Mouse (Mus musculus) urinary bladder, postnatal 14 days (tissue): ENCODE results near the gene Scel.
A peak's percentile ranks its signal among the peaks of the same experiment; 100 is the strongest.

Experiments
- DNase-seq: peaks from one replicate; pipeline ENCODE4 v3.0.0; 2021; ENCODE audit warnings: low spot score

Gene Scel

DNA sequence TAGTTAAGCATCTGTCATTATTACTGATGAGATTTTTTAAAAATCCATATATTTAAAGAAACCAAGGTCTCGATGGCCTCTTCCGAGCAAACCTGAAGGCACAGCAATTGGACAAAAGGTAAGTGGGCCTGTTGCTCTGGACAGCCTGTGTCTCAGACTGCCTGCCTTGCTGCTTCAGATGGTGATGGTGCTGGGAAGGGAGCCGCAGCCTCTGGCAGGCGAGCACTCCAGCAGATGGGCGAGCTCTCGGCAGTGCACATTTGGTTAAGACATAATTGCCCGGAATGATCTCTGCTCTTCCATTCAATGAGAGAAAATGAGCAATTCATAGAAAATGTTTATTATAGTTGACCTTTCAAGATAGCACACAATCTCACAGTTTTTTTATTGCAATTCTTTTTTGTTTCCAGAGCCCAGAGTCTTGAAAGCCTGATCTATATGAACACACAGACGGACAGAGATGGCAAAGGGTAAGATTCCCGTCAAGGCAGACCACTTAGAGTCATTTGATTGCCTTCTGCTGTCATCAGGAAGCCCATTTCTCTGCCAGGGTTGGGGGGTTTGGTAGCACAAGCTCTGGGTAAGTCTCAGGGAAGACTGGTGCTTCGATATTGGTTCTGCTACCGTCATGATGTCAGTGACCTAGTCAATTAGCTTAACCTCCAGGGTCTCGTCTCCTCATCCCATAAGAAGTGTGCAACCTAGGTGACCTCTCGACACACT lies 58.6 kb downstream of the Scel start:
- no peak for DNase-seq

DNA sequence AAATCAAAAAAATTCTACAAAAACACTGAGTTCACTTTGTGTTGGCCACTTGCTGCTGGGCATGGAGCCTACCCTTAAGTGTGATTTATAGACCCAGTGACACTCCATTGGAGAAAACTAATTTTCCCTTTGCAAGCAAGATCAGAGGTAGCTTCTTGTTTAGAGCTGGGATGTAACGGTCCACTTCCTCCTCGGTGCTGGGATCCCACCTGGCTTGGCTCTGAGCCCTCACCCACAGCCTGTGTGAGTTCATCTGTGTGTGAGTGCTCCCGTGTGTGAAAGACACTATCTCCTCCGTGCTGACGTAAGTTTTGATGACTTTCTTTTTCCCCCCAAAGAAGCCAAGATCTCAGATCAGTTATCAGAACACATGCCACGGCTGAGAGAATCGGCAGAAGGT lies 62.7 kb downstream of the Scel start:
- DNase-seq, result no peak

DNA sequence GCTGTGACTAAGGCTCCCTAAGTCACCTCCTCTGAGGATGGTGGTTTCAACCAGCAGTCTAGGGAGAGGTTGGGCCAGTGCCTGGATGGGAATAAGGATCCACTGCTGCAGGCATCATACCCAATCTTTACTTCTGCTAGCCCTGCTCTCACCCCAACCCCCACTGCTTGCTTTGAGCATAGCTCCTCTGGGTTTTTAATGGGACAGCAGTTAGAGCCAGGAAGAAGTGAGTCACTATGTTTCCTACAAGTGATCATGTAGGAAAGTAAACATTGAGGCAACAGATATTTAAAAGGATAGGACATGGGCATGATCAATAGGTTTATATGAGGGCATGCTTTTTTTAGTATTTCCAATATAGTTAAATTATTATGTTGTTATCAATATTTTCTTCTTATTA lies 63.9 kb downstream of the Scel start:
- DNase-seq, result no peak

DNA sequence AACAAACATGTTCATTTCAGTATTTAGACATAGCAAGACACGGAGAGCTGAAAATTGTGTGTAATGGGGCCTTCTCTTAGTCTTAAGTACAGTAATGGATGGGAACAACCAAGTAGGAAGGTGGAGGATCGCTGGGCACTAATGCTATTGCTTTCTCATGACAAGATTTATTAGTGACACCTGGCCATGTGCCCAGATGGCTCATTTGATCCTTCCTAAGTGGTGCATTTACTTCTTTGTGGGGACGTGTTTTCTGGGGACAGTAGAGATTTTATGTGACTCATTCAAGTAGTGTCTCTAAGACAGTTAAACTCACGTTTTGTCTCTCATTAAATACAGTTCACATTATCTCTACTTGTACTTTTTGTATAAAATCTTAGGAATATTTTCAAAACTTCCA lies 73.5 kb downstream of the Scel start:
- DNase-seq, result no peak

DNA sequence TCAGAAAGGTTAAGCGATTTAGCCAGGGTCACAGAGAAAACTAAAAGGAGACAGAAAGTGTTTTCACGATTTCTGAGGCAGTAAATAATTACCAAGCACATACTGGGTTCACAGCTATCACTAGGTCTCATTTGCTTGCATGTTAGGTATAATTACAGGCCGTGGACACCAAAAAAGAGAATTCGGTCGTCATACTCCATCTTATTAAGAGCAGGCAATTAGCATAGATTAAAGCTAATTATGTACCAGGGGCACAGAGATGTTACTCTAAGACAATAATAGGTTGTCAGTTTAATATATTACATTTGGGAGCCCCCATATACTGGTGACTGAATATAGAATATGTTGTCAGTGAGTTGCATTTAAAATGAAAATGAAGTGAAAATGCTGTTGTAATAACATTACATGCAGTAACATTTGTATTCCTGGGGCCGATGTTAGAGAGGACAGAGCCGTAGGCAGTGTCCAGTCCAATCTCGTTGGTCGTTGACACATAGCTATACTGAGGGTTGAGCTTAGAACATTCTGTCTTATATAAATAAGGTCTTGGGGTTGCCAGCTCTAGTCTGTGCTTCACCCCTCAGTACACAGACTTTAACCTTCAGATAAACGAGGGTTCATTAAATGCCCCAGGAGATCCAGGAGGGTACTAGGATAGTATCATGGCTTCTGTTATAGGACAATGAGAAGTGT lies 74.2 kb downstream of the Scel start:
- no peak for DNase-seq

DNA sequence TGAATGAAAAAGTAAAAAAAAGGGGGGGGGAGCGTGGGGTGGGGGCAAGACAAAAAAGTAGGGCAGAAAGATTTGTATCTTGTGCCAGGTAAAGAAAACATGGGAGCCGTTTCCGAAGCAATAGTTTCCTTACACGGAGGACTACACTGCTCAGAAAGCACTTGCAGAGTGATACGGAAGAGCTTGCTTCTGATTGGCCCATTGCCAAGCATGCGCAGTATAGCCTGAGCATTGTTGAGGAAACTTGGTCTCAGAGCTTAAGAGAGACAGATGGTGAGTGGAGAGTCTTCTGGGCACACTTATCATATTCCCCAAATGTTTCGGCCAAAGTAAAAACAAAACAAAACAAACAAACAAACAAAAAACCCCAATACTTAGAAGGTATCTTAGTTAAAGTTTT lies 76.7 kb downstream of the Scel start:
- DNase-seq, result peak; percentile 7

DNA sequence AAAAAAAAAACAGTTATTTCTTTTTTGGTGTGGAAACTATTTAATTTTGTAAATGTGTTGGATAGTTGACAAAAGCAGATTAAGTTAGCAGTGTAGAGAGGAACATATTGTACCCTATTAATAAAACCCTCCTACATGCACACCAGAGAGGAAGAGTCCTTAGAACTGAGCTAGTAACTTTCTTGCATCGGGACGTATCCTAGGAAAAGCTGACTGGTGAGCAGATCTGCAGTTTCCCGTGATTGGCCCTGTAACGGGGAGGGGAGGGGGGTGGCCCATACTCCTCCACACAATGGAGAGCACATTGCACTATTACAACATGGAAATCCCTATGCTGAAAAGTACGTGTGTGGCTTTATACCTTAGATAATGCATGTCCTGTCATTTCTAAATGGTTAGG lies 82.7 kb downstream of the Scel start:
- no peak for DNase-seq

DNA sequence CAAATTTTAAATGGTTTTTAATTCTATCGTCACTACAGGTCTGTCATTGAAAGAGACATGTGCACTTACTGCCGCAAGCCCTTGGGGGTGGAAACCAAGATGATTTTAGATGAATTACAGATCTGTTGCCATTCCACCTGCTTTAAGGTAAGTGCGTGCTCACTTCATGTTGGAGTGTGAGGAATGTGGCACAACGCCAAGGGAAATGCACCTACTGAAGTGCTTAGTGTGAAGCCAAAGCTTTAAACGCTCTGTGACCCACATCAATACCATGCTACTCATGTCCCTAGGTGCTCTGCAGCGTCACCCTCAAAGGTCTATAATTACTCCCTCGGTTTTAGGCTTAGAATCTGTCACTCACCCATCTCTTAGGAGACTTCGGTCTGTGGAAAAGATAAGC lies 94.9 kb downstream of the Scel start:
- DNase-seq, result no peak

DNA sequence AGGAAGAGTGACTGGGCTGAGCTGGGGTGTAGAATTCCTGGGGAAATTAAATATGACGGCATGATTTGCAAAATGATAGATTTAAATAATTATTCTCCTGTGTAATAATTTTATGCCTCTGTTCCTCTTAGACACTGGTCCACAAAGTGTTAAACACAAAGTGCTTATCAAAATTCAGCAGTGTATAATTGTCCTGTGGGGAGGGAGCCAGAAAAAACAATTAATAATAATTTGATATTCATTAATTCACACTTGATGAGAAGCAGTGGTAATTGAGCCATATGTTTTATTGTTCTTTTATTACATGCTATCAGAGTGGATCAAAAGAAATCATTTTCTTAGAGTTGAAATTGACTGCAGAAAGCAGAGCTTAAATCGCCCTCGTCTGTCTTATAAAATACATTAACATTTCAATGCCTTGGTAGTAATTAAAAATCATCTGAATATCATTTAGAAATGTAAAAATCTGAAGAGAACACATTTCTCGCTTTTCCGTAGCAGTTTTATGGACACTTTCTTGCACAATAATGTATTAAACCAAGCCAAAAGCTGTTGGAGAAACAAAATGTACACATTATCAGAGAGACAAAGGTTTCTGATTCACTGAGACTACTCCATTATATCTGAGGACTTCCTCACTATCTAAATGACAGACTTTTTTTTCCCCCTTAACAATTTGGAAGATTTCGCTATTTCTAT lies 100.6 kb downstream of the Scel start:
- no peak for DNase-seq

DNA sequence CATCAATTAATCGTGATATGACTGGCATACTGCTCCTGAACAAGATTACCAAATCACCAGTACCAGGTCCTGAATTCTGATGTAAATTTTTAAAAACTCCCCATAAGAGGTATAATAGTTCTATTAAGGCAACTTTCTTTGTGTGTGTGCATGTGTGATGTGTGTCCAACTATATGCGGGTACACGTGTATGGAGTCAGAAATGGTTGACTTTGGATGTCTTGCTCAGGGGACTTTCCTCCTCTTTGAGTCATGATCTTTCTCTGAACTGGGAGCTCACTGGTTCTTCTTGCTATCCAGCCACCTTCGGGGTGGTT lies 101.1 kb downstream of the Scel start:
- no peak for DNase-seq

DNA sequence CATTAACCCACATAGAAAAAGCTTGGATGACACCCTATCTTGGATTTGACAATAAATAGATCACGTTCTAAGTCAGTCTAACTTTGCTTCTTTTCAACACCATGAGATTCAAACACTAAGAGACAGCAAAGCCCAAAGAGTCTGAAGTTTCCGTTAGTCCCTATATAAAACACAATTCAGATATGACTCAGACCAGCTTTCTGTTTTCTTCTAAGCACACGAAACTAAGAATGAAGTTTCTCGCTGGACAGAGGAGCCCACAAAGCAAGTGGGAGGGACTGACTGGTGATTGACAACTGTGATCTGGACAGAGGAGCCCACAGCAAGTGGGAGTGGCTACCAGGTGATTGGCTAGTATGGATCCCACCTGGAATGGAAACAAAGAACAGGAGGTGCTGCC lies 106.6 kb downstream of the Scel start:
- DNase-seq, result no peak

DNA sequence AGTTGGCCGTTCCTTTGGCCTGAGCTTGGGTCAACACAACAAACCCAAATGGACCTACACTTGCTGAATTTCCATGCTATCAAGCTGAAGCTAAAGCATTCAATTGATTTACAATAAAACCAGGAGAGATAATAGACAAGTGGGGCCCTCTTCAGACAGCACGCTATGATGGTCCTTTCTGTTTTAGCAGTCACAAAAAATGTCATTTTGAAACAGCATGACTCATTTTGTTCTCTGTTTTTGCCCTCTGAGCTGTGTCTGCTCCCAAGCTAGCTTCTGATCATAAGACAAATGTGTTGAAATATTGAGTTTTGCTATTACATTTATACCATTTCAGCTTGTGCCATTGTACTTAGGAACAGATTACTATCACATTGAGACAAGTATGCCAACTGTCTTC lies 108.1 kb downstream of the Scel start:
- no peak for DNase-seq

DNA sequence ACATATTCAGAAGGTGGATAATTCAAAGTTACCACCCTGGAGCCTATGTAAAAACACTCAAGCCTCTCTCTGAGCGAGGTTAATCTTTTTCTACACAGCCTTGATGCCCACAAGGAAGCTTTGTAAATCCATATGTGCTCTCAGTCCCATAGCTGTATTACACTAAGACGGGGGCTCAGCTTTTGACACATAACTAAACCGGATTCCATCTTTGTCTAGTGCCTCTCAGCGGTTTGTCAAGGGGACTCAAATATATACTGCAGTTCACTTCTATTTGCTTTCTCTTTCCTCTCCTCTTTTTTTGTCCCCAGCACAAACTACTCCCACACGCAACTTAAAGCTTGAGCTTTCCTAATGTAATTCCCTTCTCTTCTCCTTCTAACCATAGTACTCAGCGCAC lies 113.0 kb downstream of the Scel start:
- DNase-seq, result no peak

DNA sequence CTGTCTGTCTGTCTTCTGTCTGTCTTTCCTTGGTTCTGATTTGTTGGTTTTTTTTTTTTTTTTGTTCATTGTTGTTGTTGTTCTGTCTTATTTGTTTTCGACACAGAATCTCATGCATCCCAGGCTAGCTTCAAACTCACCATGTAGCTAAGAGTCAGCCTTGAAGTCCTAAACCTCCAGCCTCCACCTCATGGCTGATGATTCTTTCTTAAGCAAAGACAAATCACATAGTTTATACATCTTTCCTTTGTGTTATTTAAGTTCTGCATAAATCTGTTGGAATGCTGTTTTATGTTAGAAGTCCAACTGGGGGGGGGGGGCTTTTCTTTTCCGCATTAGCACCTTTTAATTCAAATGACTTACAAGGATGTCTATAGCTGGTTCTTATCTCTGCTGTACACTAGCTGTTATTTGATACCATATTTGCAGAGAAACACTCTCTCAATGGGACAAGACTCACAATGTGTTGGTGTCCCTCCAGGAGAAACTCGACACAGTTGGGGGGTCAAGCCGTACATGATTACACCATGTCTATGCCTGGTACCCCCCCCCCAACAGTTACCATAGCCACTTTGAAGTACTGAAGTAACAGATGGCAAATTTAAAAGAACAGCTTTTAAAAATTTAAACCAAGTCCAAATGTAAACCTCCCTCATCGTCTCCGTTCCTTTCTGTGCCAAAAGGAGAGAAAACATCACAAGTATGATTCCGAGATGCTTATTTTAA lies 116.7 kb downstream of the Scel start:
- no peak for DNase-seq

DNA sequence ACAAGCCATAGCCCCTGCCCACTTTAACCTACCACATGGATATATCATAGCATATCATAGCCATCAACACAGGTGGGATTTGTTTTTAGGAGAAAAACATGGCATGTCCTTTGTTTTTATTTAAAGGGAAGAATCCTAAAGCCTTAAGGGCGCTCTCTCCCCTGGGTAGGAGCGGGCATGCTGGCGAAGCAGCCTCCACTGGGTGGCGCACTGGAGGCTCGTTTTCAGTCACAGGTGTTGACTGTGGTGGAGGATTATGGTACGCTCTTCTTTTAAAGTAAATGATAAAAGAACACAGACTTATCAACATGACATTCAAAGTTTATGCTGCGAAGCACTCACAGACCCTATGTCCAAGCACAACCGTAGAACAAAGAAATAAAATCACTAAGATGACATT lies 117.4 kb downstream of the Scel start:
- DNase-seq, result no peak

DNA sequence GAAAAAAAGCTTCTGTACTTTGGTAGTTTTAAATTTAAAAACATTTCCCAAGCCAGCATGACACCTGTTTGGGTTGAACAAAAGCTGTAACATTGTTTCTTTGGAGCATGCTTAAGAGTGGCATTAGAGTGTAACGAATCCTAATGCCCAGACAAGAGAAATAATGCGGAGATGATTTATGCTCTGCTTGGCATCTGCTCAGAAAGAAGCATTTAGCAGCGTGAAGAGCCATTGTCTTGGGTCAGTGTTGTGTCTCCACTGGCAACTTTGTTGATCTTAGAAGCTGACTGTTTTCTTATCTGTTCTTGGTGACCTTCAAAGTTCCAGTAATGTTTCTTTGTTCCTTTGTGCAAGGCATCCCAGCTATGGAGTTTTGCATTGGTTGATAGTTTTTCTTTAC lies 130.8 kb downstream of the Scel start:
- no peak for DNase-seq

DNA sequence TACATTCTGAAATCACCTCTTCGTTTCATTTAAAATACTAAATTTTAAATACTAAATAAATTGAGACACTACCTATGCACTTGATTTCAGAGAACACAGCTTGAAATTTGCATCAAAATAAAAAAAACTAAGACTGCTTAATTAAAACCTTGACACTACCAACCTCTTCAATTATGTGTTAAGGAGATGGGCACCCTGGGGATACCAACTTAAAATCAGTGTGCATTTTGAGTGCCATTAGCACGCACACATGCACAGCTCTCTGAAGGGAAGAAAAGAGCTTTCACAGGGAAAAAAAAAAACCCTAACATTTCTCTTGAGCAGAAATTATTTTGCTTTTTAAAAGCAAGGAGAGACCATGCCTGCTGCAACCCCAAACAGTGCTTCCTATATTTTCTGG lies 134.8 kb downstream of the Scel start:
- DNase-seq, result no peak

DNA sequence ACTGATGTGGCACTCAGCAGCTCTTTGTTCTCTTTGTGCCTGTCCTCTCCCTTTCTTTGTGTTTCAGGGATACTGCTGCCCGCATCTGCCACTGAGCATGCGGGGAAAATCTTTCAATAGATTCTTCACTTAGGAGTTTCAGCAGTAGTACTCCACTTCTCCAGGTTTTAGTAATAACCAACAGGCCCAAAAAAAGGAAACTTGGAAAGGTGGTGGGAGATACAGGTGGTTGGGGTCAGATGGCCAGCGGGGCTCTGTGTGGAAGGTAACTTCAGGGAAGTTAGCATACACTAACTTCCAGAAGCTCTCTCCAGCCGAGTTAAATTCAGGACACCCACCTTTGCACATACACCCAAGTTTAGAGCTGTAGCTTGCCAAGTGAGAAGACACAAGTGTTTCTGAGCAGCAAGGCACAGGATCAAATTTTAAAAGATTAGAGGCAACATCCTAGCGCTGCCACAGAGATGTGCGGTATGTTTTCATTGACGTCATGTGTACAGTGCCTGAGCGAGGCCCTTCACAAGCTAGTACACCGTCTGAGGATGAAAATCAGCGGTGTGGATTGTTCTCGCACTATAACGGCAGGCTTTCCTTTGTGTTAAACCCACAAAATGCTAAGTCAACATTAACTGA lies 135.6 kb downstream of the Scel start:
- no peak for DNase-seq

DNA sequence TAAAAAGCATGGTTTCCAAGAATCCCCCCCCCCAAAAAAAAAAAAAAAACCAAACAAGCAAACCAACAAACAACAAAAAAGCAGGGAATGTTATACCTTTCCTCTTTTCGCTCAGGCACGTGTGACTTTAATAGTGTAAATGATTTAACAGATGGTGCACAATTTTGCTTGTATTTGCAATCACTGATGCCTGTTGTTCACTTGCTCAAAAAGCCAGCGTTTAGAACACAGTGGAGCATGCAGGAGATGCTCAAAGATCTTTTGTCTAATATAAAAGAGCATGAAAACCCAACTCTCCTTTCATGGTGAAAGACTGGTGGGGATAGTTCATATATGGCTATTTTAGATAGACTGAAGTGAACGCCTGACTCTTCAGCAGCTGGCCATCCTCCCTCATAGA lies 136.2 kb downstream of the Scel start:
- no peak for DNase-seq

DNA sequence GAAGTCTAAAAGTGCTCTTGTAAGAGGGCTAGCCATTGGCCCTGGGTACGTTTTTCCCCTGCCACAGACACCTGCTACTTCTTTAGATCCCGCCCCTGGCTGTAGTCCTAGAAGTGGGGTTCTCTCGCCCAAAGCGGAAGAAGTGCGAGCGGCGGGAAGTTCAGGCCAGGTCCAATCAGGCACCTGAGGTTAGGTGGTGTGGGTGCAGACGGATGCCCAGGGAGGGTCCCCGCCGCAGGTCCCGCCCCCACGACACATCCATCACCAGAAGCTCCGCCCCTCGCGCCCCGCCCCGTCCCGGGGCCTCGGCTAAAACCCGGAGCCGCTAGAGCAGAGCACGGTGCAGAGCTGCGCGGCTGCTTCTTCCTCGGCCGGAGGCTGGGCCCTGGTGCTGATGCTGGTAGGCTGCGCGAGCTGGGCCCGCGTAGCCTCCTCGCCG lies 136.8 kb downstream of the Scel start, which contains the start of gene Slain1:
TSS of gene Slain1 (plus strand) at position 333 of the 439 bp plus-strand sequence.
- peak; percentile 78 for DNase-seq

DNA sequence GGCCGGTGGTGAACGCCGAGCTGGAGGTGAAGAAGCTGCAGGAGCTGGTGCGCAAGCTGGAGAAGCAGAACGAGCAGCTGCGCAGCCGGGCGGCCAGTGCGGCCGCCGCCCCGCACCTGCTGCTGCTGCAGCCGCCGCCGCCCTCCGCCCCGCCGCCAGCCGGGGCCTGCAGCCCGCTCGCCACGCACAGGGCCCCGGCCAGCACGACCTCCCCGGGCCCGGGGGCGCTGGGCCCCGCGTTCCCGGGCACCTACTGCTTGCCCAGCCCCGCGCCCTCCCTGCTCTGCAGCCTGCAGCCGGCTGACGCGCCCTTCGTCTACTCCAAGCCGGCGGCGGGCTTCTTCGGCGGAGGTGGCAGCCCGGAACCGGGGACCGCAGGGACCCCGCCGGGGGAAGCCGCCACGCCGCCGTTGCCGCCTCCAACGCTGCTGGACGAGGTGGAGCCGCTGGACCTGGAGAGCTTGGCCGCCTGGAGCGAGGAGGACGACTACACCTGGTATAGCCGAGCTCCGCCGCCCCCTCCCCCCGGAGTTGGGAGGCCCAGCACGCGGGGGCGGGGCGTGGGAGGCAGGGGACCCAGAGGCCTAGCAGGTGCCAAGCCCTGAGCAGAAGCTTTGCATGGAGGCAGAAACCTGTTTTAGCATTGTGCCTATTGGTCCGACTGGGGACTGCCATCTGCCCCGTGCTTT lies 137.4 kb downstream of the Scel start:
- DNase-seq, result peak; percentile 43

DNA sequence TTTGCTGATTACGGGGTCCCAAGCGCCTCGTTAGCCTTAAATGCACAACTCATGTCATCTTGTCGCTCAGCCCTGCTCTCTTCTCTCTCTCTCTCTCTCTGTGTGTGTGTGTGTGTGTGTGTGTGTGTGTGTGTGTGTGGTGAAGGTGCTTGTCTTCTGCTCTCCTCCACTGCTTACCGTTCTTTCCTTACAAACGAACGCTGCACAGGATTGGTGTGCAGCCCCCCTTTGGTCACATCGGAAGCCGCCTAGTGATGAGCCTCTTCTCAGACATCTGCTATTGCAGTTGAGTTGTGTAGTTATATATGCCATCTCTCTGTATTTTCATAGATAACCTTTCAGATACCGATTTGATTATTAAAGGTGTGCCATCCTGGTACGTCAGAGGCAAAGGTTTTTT lies 138.0 kb downstream of the Scel start:
- DNase-seq, result no peak
